Mouse (Mus musculus) hindbrain, embryonic 15.5 days (tissue): ENCODE measurements at regions not wholly inside any gene's neighbourhood (a gene's known extent, or its start where the extent isn't known, plus 50 kb on each side); places are given as distances from the start of the nearest gene placed in this dataset.
"Not testable (repeated sequence)": the region's sequence is repeated elsewhere in the genome, so short reads cannot be mapped to it uniquely, and the experiment has no call there.

Experiments
- ATAC-seq: fragments of 200-750 bp; cut with Nextera tagmentation; 2 replicates; pipeline ENCODE4 v1.8.0; 2017; ENCODE audit warnings: low read depth, moderate number of reproducible peaks, moderate TSS enrichment; ENCODE audit not compliant: low FRiP score
- H3K27ac ChIP-seq: fragments of 300-500 bp; sonication (generic); replicated peaks from 2 replicates; pipeline ENCODE4 v1.5.1; 2015; ENCODE audit warnings: mild to moderate bottlenecking, inconsistent platforms
- H3K27me3 ChIP-seq: fragments of 300-500 bp; sonication (generic); 2 replicates; pipeline ENCODE4 v1.6.1; 2015; ENCODE audit warnings: control low read depth, inconsistent platforms
- H3K36me3 ChIP-seq: fragments of 300-500 bp; sonication (generic); 2 replicates; pipeline ENCODE4 v1.6.1; 2015; ENCODE audit warnings: control low read depth, inconsistent platforms
- H3K4me1 ChIP-seq: fragments of 300-500 bp; sonication (generic); replicated peaks from 2 replicates; pipeline ENCODE4 v1.6.1; 2015; ENCODE audit warnings: control low read depth, inconsistent platforms
- H3K4me2 ChIP-seq: fragments of 300-500 bp; sonication (generic); 2 replicates; pipeline ENCODE4 v1.6.1; 2015; ENCODE audit warnings: moderate library complexity, mild to moderate bottlenecking, inconsistent platforms
- H3K4me3 ChIP-seq: fragments of 300-500 bp; sonication (generic); 2 replicates; pipeline ENCODE4 v1.5.1; 2015; ENCODE audit warnings: mild to moderate bottlenecking, inconsistent platforms
- H3K9ac ChIP-seq: fragments of 300-500 bp; sonication (generic); 2 replicates; pipeline ENCODE4 v1.6.1; 2015; ENCODE audit warnings: inconsistent platforms
- H3K9me3 ChIP-seq: fragments of 300-500 bp; sonication (generic); 2 replicates; pipeline ENCODE4 v1.6.1; 2016; ENCODE audit warnings: control low read depth, inconsistent platforms
- WGBS: fragments of 180-500 bp; shearing (Covaris S2); methylation state at CpG from one replicate; pipeline ENCODE4 v1.1.7; 2015; 5-methylcytosine and 5-hydroxymethylcytosine counted together

- no peaks in the 10 kb centered on the region for H3K27me3 ChIP-seq
- no peak overlapping the region for H3K4me3 ChIP-seq
- H3K36me3 ChIP-seq = no peaks in the 10 kb centered on the region
- no peaks in the 10 kb centered on the region for H3K9me3 ChIP-seq
- no peaks in the 10 kb centered on the region for H3K4me1 ChIP-seq
- no peak overlapping the region for H3K27ac ChIP-seq
- no peak overlapping the region for H3K4me2 ChIP-seq
- H3K9ac ChIP-seq = no peak overlapping the region
- ATAC-seq = peak; percentile 54
- 28% methylated on average over 3 of the region's 3 CpGs for WGBS
These were observed 505.2 kb downstream of the Cypt12 start for GRCm38 (mm10) chr3:18453220-18453985.

GRCm38 (mm10) chr3:18453986-18454291, 505.7 kb downstream of the Cypt12 start:
- Histone ChIP-seq H3K27me3 (no peaks in the 10 kb centered on the region), H3K9me3 (no peaks in the 10 kb centered on the region)
- 29% methylated on average over 2 of the region's 2 CpGs for WGBS

GRCm38 (mm10) chr3:18454558-18455191, 506.5 kb downstream of the Cypt12 start:
- 46% methylated on average over 4 of the region's 4 CpGs for WGBS
- H3K9me3 ChIP-seq, H3K27ac ChIP-seq, H3K4me1 ChIP-seq, ATAC-seq, H3K27me3 ChIP-seq, H3K4me3 ChIP-seq, H3K36me3 ChIP-seq, H3K4me2 ChIP-seq, H3K9ac ChIP-seq: not testable (repeated sequence)

More at GRCm38 (mm10) chr3:18453986-18454291, 505.7 kb downstream of the Cypt12 start:
- Histone ChIP-seq H3K4me1 (no peaks in the 10 kb centered on the region), H3K27ac (no peak overlapping the region), H3K4me2 (no peak overlapping the region), H3K36me3 (no peaks in the 10 kb centered on the region), H3K4me3 (no peak overlapping the region), H3K9ac (no peak overlapping the region)
- no peak; the same call in 1 of the 2 replicates for ATAC-seq

GRCm38 (mm10) chr3:18456033-18456690, 508.0 kb downstream of the Cypt12 start:
- 59% methylated on average over 2 of the region's 2 CpGs for WGBS
- H3K36me3 ChIP-seq = no peaks in the 10 kb centered on the region
- no peak overlapping the region for H3K9ac ChIP-seq
- H3K4me2 ChIP-seq = no peak overlapping the region
- no peak overlapping the region for H3K4me3 ChIP-seq
- no peaks in the 10 kb centered on the region for H3K4me1 ChIP-seq
- H3K27ac ChIP-seq = no peak overlapping the region
- no peak for ATAC-seq
- no peaks in the 10 kb centered on the region for H3K9me3 ChIP-seq
- no peaks in the 10 kb centered on the region for H3K27me3 ChIP-seq

GRCm38 (mm10) chr3:18460267-18460666, 512.1 kb downstream of the Cypt12 start:
- Histone ChIP-seq H3K27ac (no peak overlapping the region), H3K4me2 (no peak overlapping the region), H3K9ac (no peak overlapping the region), H3K27me3 (no peaks in the 10 kb centered on the region), H3K36me3 (no peaks in the 10 kb centered on the region), H3K9me3 (no peaks in the 10 kb centered on the region), H3K4me3 (no peak overlapping the region), H3K4me1 (no peaks in the 10 kb centered on the region)
- no peak for ATAC-seq
- 85% methylated on average over 1 of the region's 1 CpGs for WGBS

GRCm38 (mm10) chr3:18471846-18472245, 523.6 kb downstream of the Cypt12 start:
- H3K9ac ChIP-seq = no peak overlapping the region
- no peaks in the 10 kb centered on the region for H3K4me1 ChIP-seq
- no peaks in the 10 kb centered on the region for H3K36me3 ChIP-seq
- no peak for ATAC-seq
- no peaks in the 10 kb centered on the region for H3K9me3 ChIP-seq
- WGBS = 93% methylated on average over 3 of the region's 3 CpGs
- no peaks in the 10 kb centered on the region for H3K27me3 ChIP-seq
- no peak overlapping the region for H3K27ac ChIP-seq
- H3K4me3 ChIP-seq = no peak overlapping the region
- no peak overlapping the region for H3K4me2 ChIP-seq

DNA sequence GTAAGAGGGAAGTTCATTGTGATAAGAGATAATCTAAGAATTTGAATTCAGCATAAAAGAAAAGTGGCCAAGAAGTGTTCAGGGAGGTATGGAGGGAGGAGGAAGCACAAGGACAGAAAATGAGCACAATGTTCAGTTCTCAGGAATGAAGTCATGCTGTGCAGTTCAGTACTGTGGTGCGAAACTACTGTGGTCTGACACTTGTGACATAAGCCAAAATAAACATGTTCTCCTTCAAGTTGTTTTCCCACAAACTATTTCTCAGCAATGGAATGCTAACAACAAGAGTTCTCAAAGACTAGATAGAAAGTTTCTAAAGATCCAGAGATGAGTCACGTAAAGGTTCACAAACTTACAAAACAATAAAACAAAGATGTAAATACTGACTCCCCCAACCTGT, 531.3 kb downstream of the Cypt12 start:
- Histone ChIP-seq H3K9ac (no peak overlapping the region), H3K4me1 (no peaks in the 10 kb centered on the region), H3K4me3 (no peak overlapping the region), H3K27ac (no peak overlapping the region), H3K4me2 (no peak overlapping the region), H3K27me3 (no peaks in the 10 kb centered on the region), H3K36me3 (no peaks in the 10 kb centered on the region), H3K9me3 (no peaks in the 10 kb centered on the region)
- WGBS = 77% methylated on average over 2 of the region's 2 CpGs
- no peak for ATAC-seq

DNA sequence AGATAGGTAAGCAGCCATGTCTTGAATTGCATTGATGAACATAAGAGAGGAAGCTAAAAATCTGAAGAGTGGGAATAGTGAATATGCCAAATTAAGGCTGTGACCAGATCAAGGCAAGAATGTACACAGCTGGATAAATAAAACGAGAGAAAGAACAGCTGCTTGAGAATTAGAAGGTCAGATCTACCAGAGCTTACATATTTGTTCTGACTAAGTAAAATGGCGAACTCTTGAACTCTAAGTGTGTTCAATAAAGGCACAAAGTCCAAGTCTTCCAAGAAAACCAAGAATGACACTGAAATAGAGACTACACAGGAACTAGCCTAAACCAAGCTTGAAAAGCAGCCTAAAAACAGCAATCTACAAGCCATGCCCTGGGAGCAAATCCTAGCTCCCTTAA, 533.8 kb downstream of the Cypt12 start:
- H3K27me3 ChIP-seq = no peaks in the 10 kb centered on the region
- 80% methylated on average over 2 of the region's 2 CpGs for WGBS
- H3K27ac ChIP-seq = no peak overlapping the region
- H3K36me3 ChIP-seq = no peaks in the 10 kb centered on the region
- H3K4me1 ChIP-seq = no peaks in the 10 kb centered on the region
- no peak for ATAC-seq
- no peaks in the 10 kb centered on the region for H3K9me3 ChIP-seq
- no peak overlapping the region for H3K4me3 ChIP-seq
- no peak overlapping the region for H3K4me2 ChIP-seq
- H3K9ac ChIP-seq = no peak overlapping the region

- H3K4me1 ChIP-seq = no peaks in the 10 kb centered on the region
- ATAC-seq = no peak
- H3K27me3 ChIP-seq = no peaks in the 10 kb centered on the region
- no peak overlapping the region for H3K9ac ChIP-seq
- H3K4me2 ChIP-seq = no peak overlapping the region
- no peaks in the 10 kb centered on the region for H3K36me3 ChIP-seq
- no peak overlapping the region for H3K27ac ChIP-seq
- H3K4me3 ChIP-seq = no peak overlapping the region
- WGBS = 72% methylated on average over 2 of the region's 2 CpGs
- H3K9me3 ChIP-seq = no peaks in the 10 kb centered on the region
These were observed 540.7 kb downstream of the Cypt12 start for GRCm38 (mm10) chr3:18488886-18489285.

DNA sequence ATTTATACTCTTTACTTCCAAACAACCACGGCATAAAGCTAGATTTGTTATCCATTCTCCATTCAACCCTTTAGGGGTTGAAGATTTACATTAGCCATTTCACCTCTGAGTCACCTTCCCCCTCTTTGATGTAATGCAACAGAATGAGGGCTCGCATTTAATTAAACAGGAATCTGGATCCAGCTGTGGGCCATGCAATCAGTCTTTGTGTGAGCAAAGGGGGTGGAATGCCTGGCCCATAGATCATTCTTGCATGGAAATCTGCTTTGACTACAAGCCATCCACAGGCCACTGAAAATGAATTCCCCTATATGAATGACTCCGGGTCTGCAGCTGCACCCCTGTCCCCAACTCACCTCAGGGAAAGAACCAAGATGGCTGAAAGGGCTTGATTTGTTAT, 574.4 kb downstream of the Cypt12 start:
- H3K4me1 ChIP-seq = no peaks in the 10 kb centered on the region
- H3K36me3 ChIP-seq = no peaks in the 10 kb centered on the region
- no peak overlapping the region for H3K4me2 ChIP-seq
- WGBS = 24% methylated on average over 3 of the region's 3 CpGs
- no peak for ATAC-seq
- no peaks in the 10 kb centered on the region for H3K9me3 ChIP-seq
- no peak overlapping the region for H3K4me3 ChIP-seq
- no peak overlapping the region for H3K27ac ChIP-seq
- no peak overlapping the region for H3K9ac ChIP-seq
- no peaks in the 10 kb centered on the region for H3K27me3 ChIP-seq

GRCm38 (mm10) chr3:18524011-18524410, 575.8 kb downstream of the Cypt12 start:
- Histone ChIP-seq H3K27ac (no peak overlapping the region), H3K4me3 (no peak overlapping the region), H3K36me3 (no peaks in the 10 kb centered on the region), H3K27me3 (no peaks in the 10 kb centered on the region), H3K4me2 (no peak overlapping the region), H3K4me1 (no peaks in the 10 kb centered on the region), H3K9me3 (no peaks in the 10 kb centered on the region), H3K9ac (no peak overlapping the region)
- WGBS = 80% methylated on average over 2 of the region's 2 CpGs
- no peak for ATAC-seq

DNA sequence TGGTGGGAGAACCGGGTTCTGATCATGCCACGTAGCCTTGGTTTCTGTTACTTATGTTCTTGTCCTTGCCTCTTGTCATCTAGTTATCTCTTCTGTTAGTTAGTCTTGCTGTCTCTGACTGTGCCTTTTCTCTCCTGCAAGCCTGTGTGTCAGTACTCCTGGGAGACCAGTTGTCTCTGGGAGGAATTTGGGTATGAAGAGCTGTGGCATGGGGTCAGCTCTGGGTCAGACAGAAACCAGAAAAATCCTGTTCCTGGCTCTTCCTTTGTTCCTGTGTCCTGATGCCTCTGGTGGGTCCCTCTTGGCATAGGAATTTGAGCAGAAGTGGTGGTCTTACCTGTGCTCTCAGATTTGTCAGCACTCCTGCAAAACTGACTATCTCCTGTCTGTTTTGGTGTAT, 609.0 kb downstream of the Cypt12 start:
- Histone ChIP-seq H3K36me3 (no peaks in the 10 kb centered on the region), H3K27ac (no peak overlapping the region), H3K27me3 (no peaks in the 10 kb centered on the region), H3K9ac (no peak overlapping the region), H3K4me1 (no peaks in the 10 kb centered on the region), H3K4me2 (no peak overlapping the region), H3K4me3 (no peak overlapping the region), H3K9me3 (no peaks in the 10 kb centered on the region)
- ATAC-seq = no peak
- WGBS = 96% methylated on average over 2 of the region's 2 CpGs
